Mouse (Mus musculus) midbrain, embryonic 16.5 days (tissue): ENCODE data around the gene Eno2. TPM values are rescaled to one million over a fixed set of nuclear protein-coding genes. Genes with fewer than 3 reads are reported as not detected.

Experiments
- ATAC-seq: fragments of 200-750 bp; cut with Nextera tagmentation; 2 replicates; pipeline ENCODE4 v1.8.0; 2017; ENCODE audit warnings: moderate TSS enrichment
- H3K27ac ChIP-seq: fragments of 300-500 bp; sonication (generic); 2 replicates; pipeline ENCODE4 v1.5.1; 2014; ENCODE audit warnings: mild to moderate bottlenecking, low read length, mixed read lengths
- H3K27me3 ChIP-seq: fragments of 300-500 bp; sonication (generic); 2 replicates; pipeline ENCODE4 v1.6.1; 2014; ENCODE audit warnings: low read depth, low read length, mixed read lengths; ENCODE audit not compliant: control insufficient read depth, insufficient read depth
- H3K36me3 ChIP-seq: fragments of 300-500 bp; sonication (generic); 2 replicates; pipeline ENCODE4 v1.6.1; 2014; ENCODE audit warnings: mild to moderate bottlenecking, low read length, moderate library complexity, mixed read lengths; ENCODE audit not compliant: control insufficient read depth, insufficient read depth
- H3K4me1 ChIP-seq: fragments of 300-500 bp; sonication (generic); 2 replicates; pipeline ENCODE4 v1.6.1; 2014; ENCODE audit warnings: mild to moderate bottlenecking, low read length, mixed read lengths; ENCODE audit not compliant: control insufficient read depth, insufficient read depth
- H3K4me2 ChIP-seq: fragments of 300-500 bp; sonication (generic); 2 replicates; pipeline ENCODE4 v1.6.1; 2014; ENCODE audit warnings: mild to moderate bottlenecking, low read length, mixed read lengths
- H3K4me3 ChIP-seq: fragments of 300-500 bp; sonication (generic); 2 replicates; pipeline ENCODE4 v1.5.1; 2014; ENCODE audit warnings: low read depth, mild to moderate bottlenecking, low read length, moderate library complexity, mixed read lengths
- H3K9ac ChIP-seq: fragments of 300-500 bp; sonication (generic); 2 replicates; pipeline ENCODE4 v1.6.1; 2014; ENCODE audit warnings: low read depth, low read length, mixed read lengths
- H3K9me3 ChIP-seq: fragments of 300-500 bp; sonication (generic); replicated peaks from 2 replicates; pipeline ENCODE4 v1.6.1; 2014; ENCODE audit warnings: mild to moderate bottlenecking, low read length, mixed read lengths; ENCODE audit not compliant: control insufficient read depth, poor library complexity, severe bottlenecking
- WGBS: fragments of 180-500 bp; shearing (Covaris S2); extraction: QIAGEN DNeasy Blood & Tissue Kit; methylation state at CpG from one replicate; pipeline ENCODE4 v1.1.7; 2014; 5-methylcytosine and 5-hydroxymethylcytosine counted together
- polyA plus RNA-seq: library from polyadenylated mRNA; unstranded; fragments of >200 nt; fragmentation: Nextera tagmentation; extraction: Ambion mirVana; gene quantifications from 2 replicates; pipeline ENCODE4 v1.2.1, GENCODE M21; 2015

Gene Eno2
- polyA plus RNA-seq, 1 experiment from 2014 or later = 138 TPM

- Histone ChIP-seq H3K27ac (peak within 1 kb of the TSS; percentile 94), H3K4me1 (peaks cover 33% of the 10 kb centered on the region), H3K27me3 (no peaks in the 10 kb centered on the region), H3K9me3 (no peaks in the 10 kb centered on the region), H3K4me2 (peak within 1 kb of the TSS; percentile 79), H3K9ac (peak within 1 kb of the TSS; percentile 96), H3K36me3 (peaks cover 21% of the 10 kb centered on the region), H3K4me3 (peak within 1 kb of the TSS; percentile 71)
- peak; percentile 87 for ATAC-seq
- under 1% methylated on average over 41 of the region's 41 CpGs for WGBS
Measured at GRCm38 (mm10) chr6:124740888-124741761, 28.3 kb downstream of the Eno2 start, which contains the start of gene Grcc10. Gene Grcc10 (minus strand): TSS chr6:124741374.

- H3K9me3 ChIP-seq = no peaks in the 10 kb centered on the region
- peaks cover 21% of the 10 kb centered on the region for H3K36me3 ChIP-seq
- H3K9ac ChIP-seq = peak overlapping the region; percentile 96
- H3K4me1 ChIP-seq = peaks cover 29% of the 10 kb centered on the region
- H3K27ac ChIP-seq = peak overlapping the region; percentile 94
- peak overlapping the region; percentile 71 for H3K4me3 ChIP-seq
- ATAC-seq = peak; percentile 32
- peak overlapping the region; percentile 79 for H3K4me2 ChIP-seq
- under 1% methylated on average over 29 of the region's 29 CpGs for WGBS
- no peaks in the 10 kb centered on the region for H3K27me3 ChIP-seq
Measured at GRCm38 (mm10) chr6:124740211-124740887, 29.1 kb downstream of the Eno2 start.

- ATAC-seq = no peak
- Histone ChIP-seq H3K9ac (no peak overlapping the region), H3K4me3 (no peak overlapping the region; the same call in 1 of the 2 replicates), H3K36me3 (peaks cover 17% of the 10 kb centered on the region), H3K4me2 (peak overlapping the region; percentile 79; the same call in 1 of the 2 replicates), H3K4me1 (peaks cover 25% of the 10 kb centered on the region), H3K27me3 (no peaks in the 10 kb centered on the region), H3K9me3 (no peaks in the 10 kb centered on the region), H3K27ac (peak overlapping the region; percentile 94)
- 85% methylated on average over 10 of the region's 10 CpGs for WGBS
Measured at GRCm38 (mm10) chr6:124739231-124739796, 30.2 kb downstream of the Eno2 start.

- Histone ChIP-seq H3K4me1 (peaks cover 25% of the 10 kb centered on the region), H3K27ac (peak within 1 kb of the TSS; percentile 94; the same call in 1 of the 2 replicates), H3K9me3 (no peaks in the 10 kb centered on the region), H3K9ac (0 out of 2 replicates have a peak within 1 kb of the TSS, but pooled peaks have one; percentile 25), H3K27me3 (no peaks in the 10 kb centered on the region), H3K36me3 (peaks cover 12% of the 10 kb centered on the region), H3K4me3 (no peak within 1 kb of the TSS), H3K4me2 (no peak within 1 kb of the TSS)
- no peak for ATAC-seq
- WGBS = 17% methylated on average over 15 of the region's 15 CpGs
Measured at GRCm38 (mm10) chr6:124738511-124739023, 30.9 kb downstream of the Eno2 start, which contains the start of gene Ptpn6. Gene Ptpn6 (minus strand): TSS chr6:124738714.

GRCm38 (mm10) chr6:124737040-124737439, 32.4 kb downstream of the Eno2 start:
- no peak overlapping the region for H3K4me3 ChIP-seq
- H3K27me3 ChIP-seq = no peaks in the 10 kb centered on the region
- ATAC-seq = no peak
- no peaks in the 10 kb centered on the region for H3K36me3 ChIP-seq
- no peak overlapping the region for H3K9ac ChIP-seq
- peaks cover 24% of the 10 kb centered on the region for H3K4me1 ChIP-seq
- no peak overlapping the region for H3K27ac ChIP-seq
- H3K9me3 ChIP-seq = no peaks in the 10 kb centered on the region
- WGBS = 93% methylated on average over 11 of the region's 11 CpGs
- H3K4me2 ChIP-seq = no peak overlapping the region

- Histone ChIP-seq H3K4me2 (no peak overlapping the region), H3K27ac (no peak overlapping the region), H3K4me3 (no peak overlapping the region), H3K4me1 (peaks cover 10% of the 10 kb centered on the region), H3K9ac (no peak overlapping the region), H3K36me3 (no peaks in the 10 kb centered on the region), H3K9me3 (no peaks in the 10 kb centered on the region), H3K27me3 (no peaks in the 10 kb centered on the region)
- no peak for ATAC-seq
- WGBS = 88% methylated on average over 3 of the region's 3 CpGs
Measured at GRCm38 (mm10) chr6:124734417-124734816, 35.1 kb downstream of the Eno2 start.

GRCm38 (mm10) chr6:124732476-124733370, 36.8 kb downstream of the Eno2 start:
- no peaks in the 10 kb centered on the region for H3K4me1 ChIP-seq
- no peak for ATAC-seq
- WGBS = 59% methylated on average over 18 of the region's 19 CpGs
- H3K36me3 ChIP-seq = no peaks in the 10 kb centered on the region
- no peak overlapping the region for H3K9ac ChIP-seq
- H3K4me3 ChIP-seq = no peak overlapping the region
- no peaks in the 10 kb centered on the region for H3K9me3 ChIP-seq
- H3K4me2 ChIP-seq = no peak overlapping the region
- H3K27me3 ChIP-seq = no peaks in the 10 kb centered on the region
- H3K27ac ChIP-seq = no peak overlapping the region

GRCm38 (mm10) chr6:124731038-124731437, 38.4 kb downstream of the Eno2 start:
- Histone ChIP-seq H3K9me3 (no peaks in the 10 kb centered on the region), H3K36me3 (no peaks in the 10 kb centered on the region), H3K4me3 (no peak overlapping the region), H3K27me3 (no peaks in the 10 kb centered on the region), H3K27ac (no peak overlapping the region), H3K4me1 (no peaks in the 10 kb centered on the region), H3K9ac (no peak overlapping the region), H3K4me2 (no peak overlapping the region)
- 87% methylated on average over 7 of the region's 7 CpGs for WGBS
- no peak for ATAC-seq
